Comparison of ENCODE assay signal across 9 mouse cellular contexts in the genomic region with DNA sequence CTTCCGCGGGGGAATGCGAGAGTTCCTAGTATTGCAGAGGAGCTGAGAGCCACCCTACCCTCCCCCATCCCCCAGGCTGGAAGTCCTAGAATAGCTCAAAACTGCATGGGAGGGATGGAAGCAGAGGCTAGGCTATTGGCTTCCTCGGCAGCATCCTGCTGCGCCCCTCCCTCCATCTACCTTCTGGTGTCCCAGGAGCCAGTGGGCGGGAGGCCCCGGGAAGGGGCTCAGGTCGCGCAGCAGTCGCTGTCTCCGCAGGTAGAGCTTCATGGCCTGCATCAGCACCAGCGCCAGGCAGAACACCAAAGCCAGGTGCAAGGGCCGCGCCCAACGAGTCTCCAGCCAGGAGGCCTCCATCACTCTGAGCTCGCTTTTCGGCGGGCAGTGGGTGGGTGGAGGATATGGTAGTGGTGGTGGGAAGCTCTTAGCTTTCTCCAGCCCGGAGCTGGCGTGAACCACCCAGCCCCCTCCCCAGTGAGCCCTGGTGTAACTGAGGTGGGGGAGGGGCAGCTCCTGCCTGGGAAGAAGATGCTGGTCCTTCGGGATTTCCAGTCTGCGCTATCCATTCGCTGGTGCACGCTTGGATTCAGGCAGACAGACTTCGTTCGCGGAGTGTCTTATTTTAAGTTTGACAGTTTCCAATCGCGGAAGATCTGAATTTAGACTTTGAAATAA. TPM values are rescaled to one million over a fixed set of nuclear protein-coding genes. Genes with fewer than 3 reads are reported as not detected.
A peak's percentile ranks its signal among the peaks of the same experiment; 100 is the strongest.
DNase-seq lines count a peak whose midpoint lies in the region; ATAC-seq lines count a peak whose summit lies in the region.
"Had no signal": no experiment of that assay in that cellular context is flagged by ENCODE, and none has a peak within 500 bp of the region (broad histone marks: within the 10 kb centered on the region; RNA-seq: fewer than 3 reads in every experiment).

Gene Cyp4x1 (minus strand): TSS at position 661 of the 675 bp plus-strand sequence.

- no peak within 1 kb of the TSS for H3K27ac ChIP-seq in heart, embryonic 14.5 days (replicated peaks in 1 of 2; ENCODE audit: control insufficient read depth in 1 of 2, insufficient read depth in 1 of 2, low read depth in 2 of 2, low read length in 2 of 2)
- peak within 1 kb of the TSS; percentile 86 for H3K27ac ChIP-seq in neural tube, embryonic 15.5 days (replicated peaks)

- H3K9ac ChIP-seq in heart, embryonic 14.5 days (ENCODE audit: low read length), result no peak within 1 kb of the TSS
- peak within 1 kb of the TSS; percentile 65 for H3K9ac ChIP-seq in neural tube, embryonic 15.5 days (replicated peaks)

- no peaks in the 10 kb centered on the region for H3K36me3 ChIP-seq in heart, embryonic 14.5 days (ENCODE audit: control insufficient read depth, insufficient read depth, low read length)
- no peaks in the 10 kb centered on the region for H3K36me3 ChIP-seq in neural tube, embryonic 15.5 days

- H3K9me3 ChIP-seq in heart, embryonic 14.5 days (ENCODE audit: control insufficient read depth, low read length), result no peaks in the 10 kb centered on the region
- no peaks in the 10 kb centered on the region for H3K9me3 ChIP-seq in neural tube, embryonic 15.5 days (replicated peaks)

- no peak for DNase-seq in heart, postnatal 4 days
- peak; percentile 84 to 86 for DNase-seq in cerebellum, postnatal 25 days
- DNase-seq in frontal cortex, postnatal 36 days (ENCODE audit: low spot score in 2 of 2), result peak; percentile 76 to 83
- DNase-seq in left cerebral cortex, adult 9 months (ENCODE audit: low spot score in 2 of 2), result peak; percentile 43 to 75
- DNase-seq in lung, postnatal 36 days, result no peak
- no peak for DNase-seq in spleen, postnatal 14 days (ENCODE audit: low spot score in 2 of 2)

- H3K4me3 ChIP-seq in heart, embryonic 14.5 days (ENCODE audit: control insufficient read depth in 1 of 2, insufficient read depth in 1 of 2, low read depth in 1 of 2, low read length in 2 of 2), result peak within 1 kb of the TSS in 1 of 2 experiments; percentile 26; a peak in 2 of 4 replicates
- H3K4me3 ChIP-seq in neural tube, embryonic 15.5 days (replicated peaks), result peak within 1 kb of the TSS; percentile 54

- WGBS in heart, embryonic 14.5 days, result 1% methylated on average over 29 of the region's 29 CpGs
- WGBS in neural tube, embryonic 15.5 days, result under 1% methylated on average over 29 of the region's 29 CpGs

- no peak for ATAC-seq in heart, embryonic 14.5 days (ENCODE audit: insufficient number of reproducible peaks, insufficient read depth, low FRiP score, low read depth)
- peak; percentile 94 for ATAC-seq in neural tube, embryonic 15.5 days (ENCODE audit: low FRiP score)

- H3K4me1 ChIP-seq in heart, embryonic 14.5 days (ENCODE audit: control insufficient read depth in 2 of 2, insufficient read depth in 2 of 2, low read length in 2 of 2), result peaks cover 5 to 13% of the 10 kb centered on the region in 2 experiments
- peaks cover 11% of the 10 kb centered on the region; the same call in 1 of the 2 replicates for H3K4me1 ChIP-seq in neural tube, embryonic 15.5 days

- peak within 1 kb of the TSS; percentile 54 for H3K4me2 ChIP-seq in heart, embryonic 14.5 days (ENCODE audit: low read length)
- H3K4me2 ChIP-seq in neural tube, embryonic 15.5 days, result peak within 1 kb of the TSS; percentile 75

- peaks cover 11% of the 10 kb centered on the region for H3K27me3 ChIP-seq in heart, embryonic 14.5 days (ENCODE audit: control insufficient read depth, insufficient read depth, low read length)
- no peaks in the 10 kb centered on the region; the same call in 1 of the 2 replicates for H3K27me3 ChIP-seq in neural tube, embryonic 15.5 days (replicated peaks)

RNA-seq across cellular contexts. Expression of gene Cyp4x1, which starts in this region (rescaled TPM):
- polyA plus RNA-seq in heart, embryonic 14.5 days (2014; fragmentation: Nextera tagmentation; extraction: Ambion mirVana), result 0.04 TPM in 1 of 2 replicates, not detected in the other
- total RNA-seq in heart, postnatal 4 days (2021), result not detected
- 9.1 and 10.3 TPM in 2 replicates for polyA plus RNA-seq in neural tube, embryonic 15.5 days (2015; fragmentation: Nextera tagmentation; extraction: Ambion mirVana)
- polyA plus RNA-seq: liver, adult 2 months had no signal

Comparison
In these comparisons a context has a peak if more than half of its experiments do, and no peak if none do; other contexts are left out.
1. DNase-seq: peak in cerebellum, postnatal 25 days (2 of 2), frontal cortex, postnatal 36 days (2 of 2) and left cerebral cortex, adult 9 months (2 of 2); none in heart, postnatal 4 days (single experiment), lung, postnatal 36 days (single experiment) and spleen, postnatal 14 days (0 of 2).